15 mouse cellular contexts compared by ENCODE assay signal in the genomic region with DNA sequence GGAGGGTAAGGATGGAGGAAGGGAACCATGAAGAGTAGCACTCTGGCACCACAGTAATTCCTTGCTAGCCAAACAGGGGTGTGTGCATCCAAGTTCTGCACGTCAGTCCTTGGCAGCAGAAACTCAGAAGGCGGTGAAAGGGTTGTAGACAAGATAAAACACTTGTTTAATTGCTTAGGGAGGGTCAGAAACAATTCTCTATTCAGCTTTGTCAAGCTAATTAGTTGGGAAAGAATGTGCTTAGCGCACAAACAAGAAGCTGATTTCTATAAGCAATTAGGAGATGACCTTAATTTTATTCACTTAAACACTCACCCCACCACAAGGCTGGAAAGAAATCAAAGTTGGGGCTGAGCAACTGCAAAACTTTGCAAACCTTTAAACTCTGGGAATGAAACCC.
"Had no signal": no experiment of that assay in that cellular context is flagged by ENCODE, and none has a peak within 500 bp of the region (broad histone marks: within the 10 kb centered on the region; RNA-seq: fewer than 3 reads in every experiment).

No protein-coding gene starts in this region.

- H3K36me3 ChIP-seq: limb, embryonic 15.5 days; midbrain, embryonic 12.5 days; neural tube, embryonic 13.5 days had no signal

- ATAC-seq: lung, postnatal 0 days; midbrain, embryonic 16.5 days had no signal

- H3K27me3 ChIP-seq: limb, embryonic 15.5 days; midbrain, embryonic 12.5 days; neural tube, embryonic 13.5 days had no signal

- H3K4me1 ChIP-seq: limb, embryonic 15.5 days; midbrain, embryonic 12.5 days; neural tube, embryonic 13.5 days had no signal

- H3K27ac ChIP-seq: kidney, postnatal 0 days; limb, embryonic 15.5 days; liver, embryonic 14.5 days; midbrain, embryonic 12.5 days; neural tube, embryonic 13.5 days had no signal

- H3K4me3 ChIP-seq: limb, embryonic 15.5 days; midbrain, embryonic 12.5 days; neural tube, embryonic 13.5 days had no signal

- DNase-seq: kidney, adult 9 months; kidney, postnatal 36 days; layer of hippocampus, adult 9-11 months; layer of hippocampus, postnatal 36 days; lung, adult 2 months; right cerebral cortex, adult 18-20 months; right cerebral cortex, postnatal 25 days; thymus, postnatal 36 days had no signal

- H3K4me2 ChIP-seq: limb, embryonic 15.5 days; midbrain, embryonic 12.5 days; neural tube, embryonic 13.5 days had no signal

- H3K9me3 ChIP-seq: limb, embryonic 15.5 days; midbrain, embryonic 12.5 days; neural tube, embryonic 13.5 days had no signal

- H3K9ac ChIP-seq: limb, embryonic 15.5 days; liver, embryonic 14.5 days; midbrain, embryonic 12.5 days; neural tube, embryonic 13.5 days had no signal
